Mouse (Mus musculus): ENCODE measurements around the gene Kdelr3.

- TF ChIP-seq CTCF (IDR thresholded peaks at IDR 0.05; ENCODE audit: borderline replicate concordance, insufficient read depth, low read length) (no peak), POLR2A (IDR thresholded peaks at IDR 0.05; ENCODE audit: low read depth, low read length) (no peak)
These were observed 13.3 kb upstream of the Kdelr3 start for GRCm38 (mm10) chr15:79502891-79503341.
